Mouse (Mus musculus): ENCODE measurements around the gene Syt12. TPM values are rescaled to one million over a fixed set of nuclear protein-coding genes. Genes with fewer than 3 reads are reported as not detected.

Syt12 gene
- polyA plus RNA-seq (2012; rRNA removed) = 82.4 and 104 TPM in 2 replicates

DNA sequence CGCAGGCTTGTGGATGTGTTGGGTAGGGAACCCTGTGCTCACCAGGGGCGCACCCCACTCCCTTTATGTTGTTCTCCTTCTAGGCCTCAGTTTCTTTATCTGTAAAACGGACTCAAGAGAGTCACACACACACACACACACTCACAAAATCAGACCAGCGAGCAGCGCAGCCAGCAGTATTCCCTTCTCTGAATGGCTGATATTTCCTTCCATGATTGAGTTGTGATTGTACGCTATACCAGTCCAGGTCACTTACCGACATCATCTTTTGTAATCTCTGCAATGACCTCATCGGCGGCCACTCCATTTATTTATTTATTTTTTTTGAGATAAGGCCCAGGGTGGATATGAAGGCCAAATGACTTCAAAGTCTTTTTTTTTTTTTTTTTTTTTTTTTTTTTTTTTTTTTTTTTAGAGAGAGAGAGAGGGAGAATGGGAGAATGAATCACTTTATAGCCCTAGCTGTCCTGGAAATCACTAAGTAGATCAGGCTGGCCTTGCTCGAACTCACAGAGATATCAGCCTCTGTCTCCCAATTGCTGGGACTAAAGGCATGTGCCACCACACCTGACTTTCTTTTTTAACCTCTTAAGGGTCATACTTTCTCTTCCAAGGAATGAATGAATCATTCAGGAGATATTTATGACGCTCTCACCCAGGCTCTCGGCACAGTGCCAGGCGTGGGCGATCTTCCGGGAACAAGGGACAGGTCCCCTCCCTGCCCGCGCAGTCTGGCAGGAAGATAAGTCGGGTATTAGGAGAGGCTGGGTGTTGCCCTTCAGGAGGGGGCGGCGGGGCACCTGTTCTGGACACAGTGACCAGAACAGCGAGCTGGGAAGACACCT lies at the start of gene Syt12:
TSS of gene Syt12 (minus strand) at position 103 of the 845 bp plus-strand sequence.
- peak; percentile 87 to 92 for DNase-seq
- TF ChIP-seq CTCF (IDR thresholded peaks at IDR 0.05; ENCODE audit: borderline replicate concordance, insufficient read depth, low read depth, low read length) (no peak), POLR2A (IDR thresholded peaks at IDR 0.05; ENCODE audit: borderline replicate concordance, insufficient read depth, low read length) (0 out of 2 replicates have a peak, but pooled peaks have one; percentile 0)
- Histone ChIP-seq H3K4me3 (replicated peaks; ENCODE audit: insufficient read depth, low read depth, low read length) (peak within 1 kb of the TSS; percentile 74), H3K27me3 (ENCODE audit: control insufficient read depth, insufficient read depth, low read length) (no peaks in the 10 kb centered on the region), H3K4me1 (ENCODE audit: control insufficient read depth, insufficient read depth, low read length) (peaks cover 48% of the 10 kb centered on the region), H3K27ac (ENCODE audit: insufficient read depth, low read length) (peak within 1 kb of the TSS; percentile 100)
- WGBS = 5% methylated on average over 21 of the region's 21 CpGs

DNA sequence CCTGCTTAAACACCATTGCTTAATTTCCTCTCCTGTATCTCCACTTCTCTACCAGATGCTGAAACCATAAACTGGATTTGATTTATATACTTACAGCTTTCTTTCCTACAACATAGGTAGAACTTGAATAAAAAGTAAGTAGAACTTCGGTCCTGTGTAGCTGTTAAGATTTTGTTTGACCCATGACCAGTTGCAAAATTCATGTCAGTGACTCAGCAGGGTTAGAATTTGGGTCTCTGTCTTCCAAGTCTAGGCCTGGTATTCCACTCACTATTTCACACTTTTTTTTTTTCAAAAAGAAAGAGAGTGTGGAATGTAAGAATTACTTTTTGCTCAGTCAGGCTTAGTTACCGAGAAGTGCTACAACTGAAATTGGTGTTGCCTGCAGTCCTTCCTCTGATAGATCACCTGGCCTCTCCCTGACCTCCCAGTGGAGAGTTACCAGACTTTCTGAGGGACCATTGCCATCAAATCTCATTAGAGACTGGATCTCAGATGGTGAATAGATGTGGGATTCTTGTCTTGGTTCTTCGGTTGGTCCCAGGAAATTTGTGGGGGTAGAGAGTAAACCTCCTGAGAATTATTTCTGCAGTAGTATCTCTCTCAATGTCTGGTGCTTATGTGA lies 44.3 kb upstream of the Syt12 start:
- H3K4me3 ChIP-seq (replicated peaks; ENCODE audit: insufficient read depth, low read depth, low read length) = no peak overlapping the region
- no peak overlapping the region for H3K27ac ChIP-seq (ENCODE audit: insufficient read depth, low read length)
- WGBS = 91% methylated on average over 3 of the region's 3 CpGs
- TF ChIP-seq POLR2A (IDR thresholded peaks at IDR 0.05; ENCODE audit: borderline replicate concordance, insufficient read depth, low read length) (no peak), CTCF (IDR thresholded peaks at IDR 0.05; ENCODE audit: borderline replicate concordance, insufficient read depth, low read depth, low read length) (no peak)
- DNase-seq = no peak
- H3K4me1 ChIP-seq (ENCODE audit: control insufficient read depth, insufficient read depth, low read length) = no peaks in the 10 kb centered on the region
- no peaks in the 10 kb centered on the region for H3K27me3 ChIP-seq (ENCODE audit: control insufficient read depth, insufficient read depth, low read length)

DNA sequence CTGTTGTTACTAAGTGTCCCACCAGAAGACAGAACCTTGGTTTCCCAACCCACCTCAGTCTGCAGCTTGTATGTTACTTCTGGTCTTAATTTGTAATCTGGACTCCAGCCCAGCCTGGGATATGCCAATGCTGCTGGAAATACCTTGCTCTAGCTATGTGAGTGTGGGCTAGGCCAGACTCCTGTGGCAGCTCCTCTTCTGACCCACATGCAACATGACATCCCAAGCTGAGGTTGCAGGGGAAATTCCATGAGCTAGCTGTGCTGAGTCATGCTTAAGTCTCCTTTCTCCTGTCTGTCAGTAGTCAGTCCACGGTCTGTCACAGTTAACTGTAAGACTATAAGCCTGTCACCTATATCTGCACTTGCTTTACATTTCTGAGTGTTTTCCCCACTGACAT lies 40.2 kb upstream of the Syt12 start:
- no peak for DNase-seq
- WGBS = 83% methylated on average over 1 of the region's 1 CpGs
- TF ChIP-seq POLR2A (IDR thresholded peaks at IDR 0.05; ENCODE audit: borderline replicate concordance, insufficient read depth, low read length) (no peak), CTCF (IDR thresholded peaks at IDR 0.05; ENCODE audit: borderline replicate concordance, insufficient read depth, low read depth, low read length) (no peak)
- H3K4me3 ChIP-seq (replicated peaks; ENCODE audit: insufficient read depth, low read depth, low read length) = no peak overlapping the region
- H3K27ac ChIP-seq (ENCODE audit: insufficient read depth, low read length) = no peak overlapping the region
- H3K4me1 ChIP-seq (ENCODE audit: control insufficient read depth, insufficient read depth, low read length) = no peaks in the 10 kb centered on the region
- H3K27me3 ChIP-seq (ENCODE audit: control insufficient read depth, insufficient read depth, low read length) = no peaks in the 10 kb centered on the region

DNA sequence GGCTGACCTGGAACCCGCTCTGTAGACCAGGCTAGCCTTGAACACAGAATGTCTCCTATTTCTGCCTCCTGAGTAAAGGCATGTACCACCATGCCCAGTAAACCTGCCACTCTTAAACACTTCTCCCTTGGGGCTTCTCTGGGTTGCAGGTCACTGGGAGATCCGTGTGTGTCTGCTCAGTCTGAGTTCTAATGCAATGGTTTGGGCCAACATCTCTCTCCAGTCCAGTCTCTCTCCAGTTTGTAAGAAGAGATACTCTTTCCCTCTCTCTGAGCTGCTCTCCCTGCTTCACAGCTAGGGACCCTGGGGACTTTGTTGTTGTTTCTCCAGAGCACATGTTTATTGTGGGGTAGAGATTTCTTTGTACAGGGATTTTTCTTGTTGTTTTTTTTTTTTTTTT lies 39.0 kb upstream of the Syt12 start:
- no peak for TF ChIP-seq POLR2A (IDR thresholded peaks at IDR 0.05; ENCODE audit: borderline replicate concordance, insufficient read depth, low read length)
- TF ChIP-seq CTCF (IDR thresholded peaks at IDR 0.05; ENCODE audit: borderline replicate concordance, insufficient read depth, low read depth, low read length) = no peak
- WGBS = 70% methylated on average over 2 of the region's 2 CpGs
- no peak overlapping the region for H3K4me3 ChIP-seq (replicated peaks; ENCODE audit: insufficient read depth, low read depth, low read length)
- no peak overlapping the region for H3K27ac ChIP-seq (ENCODE audit: insufficient read depth, low read length)
- no peaks in the 10 kb centered on the region for H3K27me3 ChIP-seq (ENCODE audit: control insufficient read depth, insufficient read depth, low read length)
- no peaks in the 10 kb centered on the region for H3K4me1 ChIP-seq (ENCODE audit: control insufficient read depth, insufficient read depth, low read length)
- no peak for DNase-seq

DNA sequence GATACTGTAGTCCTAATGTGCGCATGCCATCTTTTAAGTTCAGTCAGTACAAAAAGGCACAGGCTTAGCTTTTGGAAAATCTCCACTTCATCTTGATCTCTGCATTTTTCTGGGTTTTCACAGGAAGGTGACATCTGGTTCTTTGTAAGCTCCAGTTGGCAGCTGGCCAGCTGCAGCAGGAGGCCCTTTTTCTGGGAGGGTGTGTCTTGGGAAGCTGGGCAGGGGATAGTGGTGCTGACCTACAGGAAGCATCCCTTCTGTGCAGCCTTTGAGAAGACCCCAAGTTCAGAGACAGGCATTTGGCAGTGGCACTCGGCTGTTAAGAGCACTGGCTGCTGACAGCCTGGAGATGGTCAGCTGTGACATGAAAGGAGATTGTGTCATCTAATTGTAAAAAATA lies 38.5 kb upstream of the Syt12 start:
- 36% methylated on average over 2 of the region's 2 CpGs for WGBS
- peak; percentile 27 to 28 for DNase-seq
- no peak for TF ChIP-seq POLR2A (IDR thresholded peaks at IDR 0.05; ENCODE audit: borderline replicate concordance, insufficient read depth, low read length)
- no peak for TF ChIP-seq CTCF (IDR thresholded peaks at IDR 0.05; ENCODE audit: borderline replicate concordance, insufficient read depth, low read depth, low read length)
- Histone ChIP-seq H3K4me1 (ENCODE audit: control insufficient read depth, insufficient read depth, low read length) (peaks cover 3% of the 10 kb centered on the region; the same call in 1 of the 2 replicates), H3K4me3 (replicated peaks; ENCODE audit: insufficient read depth, low read depth, low read length) (no peak overlapping the region), H3K27ac (ENCODE audit: insufficient read depth, low read length) (no peak overlapping the region), H3K27me3 (ENCODE audit: control insufficient read depth, insufficient read depth, low read length) (no peaks in the 10 kb centered on the region)

DNA sequence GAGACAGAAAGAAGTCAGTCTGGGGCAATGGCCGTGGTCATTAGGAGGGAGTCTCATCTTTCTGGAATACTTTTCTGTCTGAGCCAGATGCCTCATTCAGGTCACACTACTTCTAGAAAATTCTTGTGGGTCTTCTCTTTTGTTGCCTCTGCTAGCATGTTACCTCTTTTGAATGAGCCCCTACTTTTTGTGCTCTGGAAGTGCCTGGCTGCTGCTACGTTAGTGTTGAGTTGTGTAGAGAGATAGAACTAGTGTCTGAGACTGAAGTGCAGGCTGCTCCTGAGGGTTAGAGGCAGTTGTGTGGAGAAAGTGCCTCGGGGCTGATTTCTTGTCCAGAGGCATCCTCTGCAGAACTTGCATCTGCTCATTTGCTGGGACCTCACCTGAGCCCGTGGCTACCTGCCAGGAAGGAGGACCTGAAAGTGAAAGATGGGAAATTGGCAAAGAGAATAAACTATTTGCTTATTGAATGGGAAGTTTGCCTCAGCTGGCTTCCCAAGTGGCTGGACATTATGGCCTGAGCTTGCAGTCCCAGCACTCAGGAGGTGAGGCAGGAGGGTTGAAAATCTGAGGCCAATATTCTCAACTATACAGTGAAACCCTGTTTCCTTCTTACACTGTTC lies 36.1 kb upstream of the Syt12 start:
- no peak for TF ChIP-seq CTCF (IDR thresholded peaks at IDR 0.05; ENCODE audit: borderline replicate concordance, insufficient read depth, low read depth, low read length)
- no peak for TF ChIP-seq POLR2A (IDR thresholded peaks at IDR 0.05; ENCODE audit: borderline replicate concordance, insufficient read depth, low read length)
- Histone ChIP-seq H3K4me3 (replicated peaks; ENCODE audit: insufficient read depth, low read depth, low read length) (no peak overlapping the region), H3K4me1 (ENCODE audit: control insufficient read depth, insufficient read depth, low read length) (peaks cover 3% of the 10 kb centered on the region; the same call in 1 of the 2 replicates), H3K27ac (ENCODE audit: insufficient read depth, low read length) (no peak overlapping the region), H3K27me3 (ENCODE audit: control insufficient read depth, insufficient read depth, low read length) (no peaks in the 10 kb centered on the region)
- 70% methylated on average over 4 of the region's 4 CpGs for WGBS
- no peak for DNase-seq

DNA sequence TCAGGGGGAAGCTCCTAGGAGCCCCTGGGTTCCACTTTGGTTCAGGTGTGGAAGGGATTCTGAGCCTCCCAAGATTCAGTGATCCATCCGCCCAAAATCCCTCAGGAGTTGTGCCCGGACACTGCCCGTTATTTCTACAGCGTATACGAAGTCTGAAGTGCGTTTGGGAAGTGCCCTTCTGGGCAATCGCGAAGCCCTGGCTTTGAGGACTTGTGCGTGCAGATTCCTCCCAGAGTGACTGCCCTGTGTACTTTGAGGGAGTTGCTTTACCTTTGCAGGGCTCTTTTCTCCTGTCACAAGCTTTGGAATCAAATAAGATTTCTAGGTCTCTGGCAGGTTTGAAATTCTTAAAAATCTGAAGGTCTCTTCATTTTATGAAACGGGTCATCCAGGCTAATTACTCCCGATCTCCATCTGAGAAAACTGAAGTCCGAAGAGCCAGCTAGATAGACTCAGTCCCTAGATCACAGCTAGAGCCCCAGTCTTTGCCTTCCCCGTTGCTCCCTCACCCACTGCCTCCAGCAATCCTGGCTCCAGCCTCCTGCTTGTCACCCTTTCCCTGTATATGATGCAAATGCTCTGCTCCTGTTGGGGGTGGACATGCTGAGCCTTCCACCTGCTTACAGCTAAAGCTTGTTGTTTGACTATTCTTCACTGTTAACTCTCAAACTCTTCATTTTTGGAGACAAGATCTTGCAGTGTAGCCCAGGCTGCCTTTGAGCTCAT lies 34.0 kb upstream of the Syt12 start:
- no peak overlapping the region for H3K27ac ChIP-seq (ENCODE audit: insufficient read depth, low read length)
- H3K4me3 ChIP-seq (replicated peaks; ENCODE audit: insufficient read depth, low read depth, low read length) = peak overlapping the region; percentile 68
- TF ChIP-seq POLR2A (IDR thresholded peaks at IDR 0.05; ENCODE audit: borderline replicate concordance, insufficient read depth, low read length) = no peak
- no peak for TF ChIP-seq CTCF (IDR thresholded peaks at IDR 0.05; ENCODE audit: borderline replicate concordance, insufficient read depth, low read depth, low read length)
- no peak for DNase-seq
- no peaks in the 10 kb centered on the region for H3K27me3 ChIP-seq (ENCODE audit: control insufficient read depth, insufficient read depth, low read length)
- peaks cover 3% of the 10 kb centered on the region; the same call in 1 of the 2 replicates for H3K4me1 ChIP-seq (ENCODE audit: control insufficient read depth, insufficient read depth, low read length)
- 7% methylated on average over 13 of the region's 13 CpGs for WGBS

Data from cerebellum, adult 2 months (tissue).